Mouse (Mus musculus): ENCODE measurements around the gene Wfdc5. TPM values are rescaled to one million over a fixed set of nuclear protein-coding genes. Genes with fewer than 3 reads are reported as not detected.

Gene Wfdc5
- polyA plus RNA-seq, 1 experiment from 2014 or later: 11.0 TPM

- no peaks in the 10 kb centered on the region for H3K4me1 ChIP-seq (ENCODE audit: control insufficient read depth, insufficient read depth, low read length)
Measured at GRCm38 (mm10) chr2:164180124-164180523, 2.4 kb downstream of the Wfdc5 start.

GRCm38 (mm10) chr2:164177831-164178230 is 4.7 kb downstream of the Wfdc5 start:
- WGBS: 74% methylated on average over 5 of the region's 5 CpGs
- peaks cover 4% of the 10 kb centered on the region; the same call in 1 of the 2 replicates for H3K4me1 ChIP-seq (ENCODE audit: control insufficient read depth, insufficient read depth, low read length)
- no peak for ATAC-seq (ENCODE audit: insufficient read depth, low FRiP score)
- H3K9me3 ChIP-seq (replicated peaks; ENCODE audit: control insufficient read depth, low read length): no peaks in the 10 kb centered on the region
- no peaks in the 10 kb centered on the region for H3K36me3 ChIP-seq (ENCODE audit: control insufficient read depth, insufficient read depth, low read length)
- no peak overlapping the region for H3K4me2 ChIP-seq (ENCODE audit: low read depth, low read length)
- no peak overlapping the region for H3K9ac ChIP-seq (ENCODE audit: low read length)
- H3K27me3 ChIP-seq (ENCODE audit: control insufficient read depth, insufficient read depth, low read length): peaks cover 11% of the 10 kb centered on the region
- H3K4me3 ChIP-seq (replicated peaks; ENCODE audit: low read length): no peak overlapping the region
- H3K27ac ChIP-seq (ENCODE audit: low read length): no peak overlapping the region

More at GRCm38 (mm10) chr2:164180124-164180523, 2.4 kb downstream of the Wfdc5 start:
- Histone ChIP-seq H3K36me3 (ENCODE audit: control insufficient read depth, insufficient read depth, low read length) (no peaks in the 10 kb centered on the region), H3K27me3 (ENCODE audit: control insufficient read depth, insufficient read depth, low read length) (peaks cover 8% of the 10 kb centered on the region), H3K9me3 (replicated peaks; ENCODE audit: control insufficient read depth, low read length) (no peaks in the 10 kb centered on the region), H3K4me3 (replicated peaks; ENCODE audit: low read length) (no peak overlapping the region), H3K4me2 (ENCODE audit: low read depth, low read length) (no peak overlapping the region), H3K27ac (ENCODE audit: low read length) (no peak overlapping the region), H3K9ac (ENCODE audit: low read length) (no peak overlapping the region)
- no peak for ATAC-seq (ENCODE audit: insufficient read depth, low FRiP score)
- 42% methylated on average over 3 of the region's 3 CpGs for WGBS

- WGBS: 79% methylated on average over 3 of the region's 3 CpGs
- no peaks in the 10 kb centered on the region for H3K36me3 ChIP-seq (ENCODE audit: control insufficient read depth, insufficient read depth, low read length)
- ATAC-seq (ENCODE audit: insufficient read depth, low FRiP score): no peak
- no peak overlapping the region for H3K27ac ChIP-seq (ENCODE audit: low read length)
- no peak overlapping the region for H3K9ac ChIP-seq (ENCODE audit: low read length)
- H3K9me3 ChIP-seq (replicated peaks; ENCODE audit: control insufficient read depth, low read length): no peaks in the 10 kb centered on the region
- no peak overlapping the region for H3K4me2 ChIP-seq (ENCODE audit: low read depth, low read length)
- peaks cover 23% of the 10 kb centered on the region for H3K27me3 ChIP-seq (ENCODE audit: control insufficient read depth, insufficient read depth, low read length)
- H3K4me3 ChIP-seq (replicated peaks; ENCODE audit: low read length): no peak overlapping the region
- H3K4me1 ChIP-seq (ENCODE audit: control insufficient read depth, insufficient read depth, low read length): peaks cover 8% of the 10 kb centered on the region; the same call in 1 of the 2 replicates
Measured at GRCm38 (mm10) chr2:164175850-164176249, 6.7 kb downstream of the Wfdc5 start.

- ATAC-seq (ENCODE audit: insufficient read depth, low FRiP score): no peak
- H3K4me1 ChIP-seq (ENCODE audit: control insufficient read depth, insufficient read depth, low read length): peaks cover 11% of the 10 kb centered on the region; the same call in 1 of the 2 replicates
- no peaks in the 10 kb centered on the region for H3K36me3 ChIP-seq (ENCODE audit: control insufficient read depth, insufficient read depth, low read length)
- no peak overlapping the region for H3K27ac ChIP-seq (ENCODE audit: low read length)
- H3K4me2 ChIP-seq (ENCODE audit: low read depth, low read length): no peak overlapping the region
- no peak overlapping the region for H3K4me3 ChIP-seq (replicated peaks; ENCODE audit: low read length)
- H3K9me3 ChIP-seq (replicated peaks; ENCODE audit: control insufficient read depth, low read length): no peaks in the 10 kb centered on the region
- H3K27me3 ChIP-seq (ENCODE audit: control insufficient read depth, insufficient read depth, low read length): peaks cover 33% of the 10 kb centered on the region
- 65% methylated on average over 8 of the region's 8 CpGs for WGBS
- H3K9ac ChIP-seq (ENCODE audit: low read length): no peak overlapping the region
Measured at GRCm38 (mm10) chr2:164174649-164175395, 7.7 kb downstream of the Wfdc5 start.

GRCm38 (mm10) chr2:164173394-164173793 is 9.1 kb downstream of the Wfdc5 start:
- Histone ChIP-seq H3K36me3 (ENCODE audit: control insufficient read depth, insufficient read depth, low read length) (no peaks in the 10 kb centered on the region), H3K9me3 (replicated peaks; ENCODE audit: control insufficient read depth, low read length) (no peaks in the 10 kb centered on the region), H3K9ac (ENCODE audit: low read length) (no peak overlapping the region), H3K4me3 (replicated peaks; ENCODE audit: low read length) (no peak overlapping the region), H3K27me3 (ENCODE audit: control insufficient read depth, insufficient read depth, low read length) (peaks cover 43% of the 10 kb centered on the region), H3K27ac (ENCODE audit: low read length) (no peak overlapping the region), H3K4me2 (ENCODE audit: low read depth, low read length) (no peak overlapping the region), H3K4me1 (ENCODE audit: control insufficient read depth, insufficient read depth, low read length) (peaks cover 13% of the 10 kb centered on the region)
- no peak for ATAC-seq (ENCODE audit: insufficient read depth, low FRiP score)
- WGBS: 75% methylated on average over 3 of the region's 3 CpGs

DNA sequence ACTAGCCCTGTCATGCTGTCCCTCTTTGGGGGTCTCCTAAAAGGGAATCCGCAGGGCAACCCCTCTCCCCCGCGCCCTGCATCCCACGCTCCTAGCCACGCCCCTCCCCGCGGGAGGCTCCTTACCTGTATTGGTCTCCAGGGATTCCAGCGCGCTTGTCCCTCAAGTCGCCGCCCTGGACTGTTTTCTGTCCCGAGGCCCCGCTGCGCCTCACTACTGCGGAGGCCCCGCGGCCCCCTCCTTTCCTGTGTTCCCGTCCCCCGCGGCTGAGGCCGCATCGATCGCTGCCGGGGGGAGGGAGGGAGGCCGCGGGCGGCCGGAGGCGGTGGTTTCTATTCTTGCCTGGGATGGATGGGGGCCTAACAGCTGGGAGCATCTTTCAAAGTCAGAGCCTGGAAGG is 11.6 kb downstream of the Wfdc5 start, which contains the start of gene Kcns1:
Kcns1 (minus strand) TSS at position 212 of the 400 bp plus-strand sequence.
- H3K9me3 ChIP-seq (replicated peaks; ENCODE audit: control insufficient read depth, low read length): no peaks in the 10 kb centered on the region
- H3K4me3 ChIP-seq (replicated peaks; ENCODE audit: low read length): peak within 1 kb of the TSS; percentile 37
- WGBS: under 1% methylated on average over 29 of the region's 29 CpGs
- H3K27me3 ChIP-seq (ENCODE audit: control insufficient read depth, insufficient read depth, low read length): peaks cover 61% of the 10 kb centered on the region
- ATAC-seq (ENCODE audit: insufficient read depth, low FRiP score): no peak
- peak within 1 kb of the TSS; percentile 55 for H3K9ac ChIP-seq (ENCODE audit: low read length)
- H3K27ac ChIP-seq (ENCODE audit: low read length): no peak within 1 kb of the TSS
- peak within 1 kb of the TSS; percentile 58 for H3K4me2 ChIP-seq (ENCODE audit: low read depth, low read length)
- H3K36me3 ChIP-seq (ENCODE audit: control insufficient read depth, insufficient read depth, low read length): no peaks in the 10 kb centered on the region
- peaks cover 19% of the 10 kb centered on the region for H3K4me1 ChIP-seq (ENCODE audit: control insufficient read depth, insufficient read depth, low read length)

DNA sequence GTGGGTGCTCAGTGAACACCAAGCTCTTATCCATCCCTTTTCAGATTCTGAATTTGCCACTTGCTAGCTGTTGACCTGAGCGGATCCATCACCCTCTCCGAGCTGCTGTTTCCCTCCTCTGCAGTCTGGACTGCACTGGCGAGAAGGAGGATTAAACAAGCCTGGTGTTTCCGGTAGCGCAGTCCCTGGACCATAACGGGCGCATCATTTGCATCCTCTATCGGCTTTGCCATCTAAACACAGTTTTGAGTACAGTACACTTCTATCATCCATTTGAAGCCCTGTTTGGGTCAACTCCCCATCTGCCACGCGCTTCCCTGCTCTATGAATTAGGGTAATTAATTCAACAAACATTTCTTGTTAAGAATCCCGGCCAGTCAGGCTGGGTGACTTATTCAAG is 12.2 kb downstream of the Wfdc5 start:
- H3K36me3 ChIP-seq (ENCODE audit: control insufficient read depth, insufficient read depth, low read length): no peaks in the 10 kb centered on the region
- 6% methylated on average over 11 of the region's 11 CpGs for WGBS
- H3K27me3 ChIP-seq (ENCODE audit: control insufficient read depth, insufficient read depth, low read length): peaks cover 61% of the 10 kb centered on the region
- peaks cover 19% of the 10 kb centered on the region for H3K4me1 ChIP-seq (ENCODE audit: control insufficient read depth, insufficient read depth, low read length)
- H3K4me2 ChIP-seq (ENCODE audit: low read depth, low read length): no peak overlapping the region
- no peak for ATAC-seq (ENCODE audit: insufficient read depth, low FRiP score)
- H3K9ac ChIP-seq (ENCODE audit: low read length): no peak overlapping the region
- H3K9me3 ChIP-seq (replicated peaks; ENCODE audit: control insufficient read depth, low read length): no peaks in the 10 kb centered on the region
- H3K27ac ChIP-seq (ENCODE audit: low read length): no peak overlapping the region
- H3K4me3 ChIP-seq (replicated peaks; ENCODE audit: low read length): no peak overlapping the region

DNA sequence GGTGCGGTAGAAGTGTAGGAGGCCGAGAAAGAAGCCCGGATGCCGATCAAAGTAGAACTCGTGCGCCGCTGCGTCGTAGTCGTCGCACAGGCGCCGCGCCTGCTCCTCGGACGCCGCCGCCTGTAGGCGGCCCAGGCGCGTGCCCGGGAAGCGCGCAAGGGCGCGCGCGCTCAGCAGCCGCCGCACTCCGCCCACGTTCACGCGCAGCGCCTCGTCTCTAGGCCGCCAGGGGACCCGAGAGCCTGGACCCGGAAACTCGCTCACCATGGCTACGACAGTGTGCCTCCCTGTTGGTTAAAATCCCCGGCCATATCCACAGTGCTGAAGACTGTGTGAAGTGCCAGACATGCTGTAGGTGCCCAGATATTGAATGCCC is 14.0 kb downstream of the Wfdc5 start:
- H3K27me3 ChIP-seq (ENCODE audit: control insufficient read depth, insufficient read depth, low read length): peaks cover 61% of the 10 kb centered on the region
- WGBS: 8% methylated on average over 42 of the region's 42 CpGs

DNA sequence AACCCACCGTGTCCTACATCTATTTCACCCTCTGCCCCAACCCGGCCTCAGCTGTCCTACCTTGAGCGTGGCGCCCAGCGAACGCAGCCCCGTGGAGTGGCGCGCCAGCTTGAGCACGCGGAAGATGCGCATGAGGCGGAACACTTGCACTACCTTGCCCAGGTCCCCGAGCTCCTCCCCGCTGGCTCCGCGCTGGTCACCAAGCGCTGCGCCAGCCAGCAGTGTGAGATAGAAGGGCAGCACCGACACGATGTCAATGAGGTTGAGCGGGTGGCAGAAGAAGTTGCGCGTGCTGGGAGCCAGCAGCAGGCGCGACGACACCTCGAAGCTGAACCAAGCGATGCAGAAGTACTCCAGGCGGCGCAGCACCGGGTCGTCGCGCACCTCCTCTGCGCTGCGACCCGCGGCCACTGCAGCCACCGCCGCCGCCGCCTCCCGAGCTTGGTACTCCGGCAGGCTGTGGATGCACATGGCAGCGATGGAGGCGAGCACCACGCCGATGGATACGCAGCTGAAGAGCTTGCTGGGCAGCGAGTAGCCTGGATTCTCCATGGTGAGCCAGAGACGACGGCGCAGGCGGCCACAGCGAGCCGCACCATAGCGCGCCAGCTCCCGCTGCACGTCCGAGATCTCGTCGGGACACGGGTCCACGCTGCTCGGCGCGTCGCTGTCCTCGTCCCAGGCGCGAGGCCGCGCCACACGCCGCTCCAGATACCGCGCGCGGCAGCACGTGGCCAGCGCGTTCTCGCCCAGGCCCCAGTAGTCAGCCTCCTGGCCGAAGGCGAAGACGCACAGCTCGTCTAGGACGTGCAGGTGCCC is 14.6 kb downstream of the Wfdc5 start:
- peaks cover 15% of the 10 kb centered on the region for H3K4me1 ChIP-seq (ENCODE audit: control insufficient read depth, insufficient read depth, low read length)
- H3K27ac ChIP-seq (ENCODE audit: low read length): no peak overlapping the region
- ATAC-seq (ENCODE audit: insufficient read depth, low FRiP score): no peak; the same call in 1 of the 2 replicates
- H3K9me3 ChIP-seq (replicated peaks; ENCODE audit: control insufficient read depth, low read length): no peaks in the 10 kb centered on the region
- WGBS: 9% methylated on average over 90 of the region's 90 CpGs
- H3K27me3 ChIP-seq (ENCODE audit: control insufficient read depth, insufficient read depth, low read length): peaks cover 58% of the 10 kb centered on the region
- no peaks in the 10 kb centered on the region for H3K36me3 ChIP-seq (ENCODE audit: control insufficient read depth, insufficient read depth, low read length)
- H3K4me3 ChIP-seq (replicated peaks; ENCODE audit: low read length): peak overlapping the region; percentile 39
- H3K4me2 ChIP-seq (ENCODE audit: low read depth, low read length): peak overlapping the region; percentile 56
- H3K9ac ChIP-seq (ENCODE audit: low read length): no peak overlapping the region

More for the DNA sequence above, 14.0 kb downstream of the Wfdc5 start:
- Histone ChIP-seq H3K4me1 (ENCODE audit: control insufficient read depth, insufficient read depth, low read length) (peaks cover 15% of the 10 kb centered on the region), H3K4me3 (replicated peaks; ENCODE audit: low read length) (peak overlapping the region; percentile 39), H3K9ac (ENCODE audit: low read length) (no peak overlapping the region), H3K36me3 (ENCODE audit: control insufficient read depth, insufficient read depth, low read length) (no peaks in the 10 kb centered on the region), H3K4me2 (ENCODE audit: low read depth, low read length) (peak overlapping the region; percentile 56), H3K9me3 (replicated peaks; ENCODE audit: control insufficient read depth, low read length) (no peaks in the 10 kb centered on the region), H3K27ac (ENCODE audit: low read length) (no peak overlapping the region)
- no peak for ATAC-seq (ENCODE audit: insufficient read depth, low FRiP score)

All from stomach, embryonic 16.5 days (tissue).